9 mouse cellular contexts compared by ENCODE assay signal in the genomic region with DNA sequence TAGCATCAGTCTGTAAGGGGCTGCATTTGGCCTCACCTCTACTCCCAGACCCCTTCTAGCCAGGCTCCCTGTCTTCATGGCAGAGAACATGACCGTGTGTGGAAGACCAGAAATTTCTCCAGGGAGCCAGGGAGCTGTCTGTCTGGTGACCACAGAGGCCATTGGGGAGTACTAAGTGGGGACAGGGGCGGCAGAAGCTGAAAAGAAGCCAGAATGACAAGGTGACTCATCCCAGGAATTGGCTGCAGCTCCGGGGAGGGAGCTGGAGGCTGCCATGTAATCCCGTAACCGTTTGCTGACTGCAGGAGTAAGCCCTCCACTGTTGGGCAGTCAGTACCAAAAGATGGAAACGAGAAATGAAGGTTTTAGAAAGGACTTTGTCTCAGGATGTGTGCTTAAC. TPM values are rescaled to one million over a fixed set of nuclear protein-coding genes. Genes with fewer than 3 reads are reported as not detected.
DNase-seq lines count a peak whose midpoint lies in the region; ATAC-seq and TF ChIP-seq lines count a peak whose summit lies in the region.
"Had no signal": no experiment of that assay in that cellular context is flagged by ENCODE, and none has a peak within 500 bp of the region (broad histone marks: within the 10 kb centered on the region; RNA-seq: fewer than 3 reads in every experiment).

No protein-coding gene starts in this region.

- H3K4me1 ChIP-seq in hindbrain, embryonic 10.5 days (replicated peaks): peaks cover 55% of the 10 kb centered on the region
- H3K4me1 ChIP-seq in hindbrain, embryonic 16.5 days (ENCODE audit: control insufficient read depth, insufficient read depth, low read depth, low read length): peaks cover 11% of the 10 kb centered on the region
- peaks cover 17% of the 10 kb centered on the region for H3K4me1 ChIP-seq in spleen, adult 2 months (ENCODE audit: control insufficient read depth, insufficient read depth, insufficient read length)
- peaks cover 16% of the 10 kb centered on the region; the same call in 1 of the 2 replicates for H3K4me1 ChIP-seq in embryonic fibroblast, embryonic 13.5 days (ENCODE audit: control insufficient read depth, insufficient read depth, low read length)
- H3K4me1 ChIP-seq in stomach, postnatal 0 days (replicated peaks; ENCODE audit: control insufficient read depth, insufficient read depth): no peaks in the 10 kb centered on the region

- H3K27me3 ChIP-seq in hindbrain, embryonic 10.5 days (ENCODE audit: insufficient read depth, poor library complexity, severe bottlenecking): peaks cover 66% of the 10 kb centered on the region
- peaks cover 21% of the 10 kb centered on the region for H3K27me3 ChIP-seq in hindbrain, embryonic 16.5 days (replicated peaks; ENCODE audit: control insufficient read depth, insufficient read depth, low read length)
- no peaks in the 10 kb centered on the region for H3K27me3 ChIP-seq in spleen, adult 2 months (ENCODE audit: control insufficient read depth, insufficient read depth, low read length)
- no peaks in the 10 kb centered on the region for H3K27me3 ChIP-seq in stomach, postnatal 0 days (ENCODE audit: control insufficient read depth, insufficient read depth, low read length)

- no peak for TF ChIP-seq POLR2A in spleen, adult 2 months (IDR thresholded peaks at IDR 0.05; ENCODE audit: low read depth, low read length)
- peak; percentile 7; the same call in 1 of the 2 replicates for TF ChIP-seq POLR2A in embryonic fibroblast, embryonic 13.5 days (IDR thresholded peaks at IDR 0.05; ENCODE audit: low read depth, low read length)

- 0 out of 2 replicates have a peak overlapping the region, but pooled peaks have one; percentile 7 for H3K4me3 ChIP-seq in hindbrain, embryonic 10.5 days
- no peak overlapping the region for H3K4me3 ChIP-seq in hindbrain, embryonic 16.5 days (ENCODE audit: low read length)
- H3K4me3 ChIP-seq in spleen, adult 2 months (ENCODE audit: extremely low read depth, insufficient read depth, insufficient read length): peak overlapping the region; percentile 3; the same call in 1 of the 2 replicates
- H3K4me3 ChIP-seq in embryonic fibroblast, embryonic 13.5 days (ENCODE audit: insufficient read depth, low read length): peak overlapping the region; percentile 91
- H3K4me3 ChIP-seq in stomach, postnatal 0 days (ENCODE audit: low read depth, low read length): no peak overlapping the region

- no peak overlapping the region for H3K9ac ChIP-seq in hindbrain, embryonic 16.5 days (ENCODE audit: low read depth, low read length)
- no peak overlapping the region for H3K9ac ChIP-seq in stomach, postnatal 0 days (ENCODE audit: low read length)
- H3K9ac ChIP-seq: forebrain, postnatal 0 days had no signal

- H3K9me3 ChIP-seq in hindbrain, embryonic 10.5 days: no peaks in the 10 kb centered on the region
- no peaks in the 10 kb centered on the region for H3K9me3 ChIP-seq in hindbrain, embryonic 16.5 days (ENCODE audit: control insufficient read depth, low read length)
- H3K9me3 ChIP-seq in stomach, postnatal 0 days (ENCODE audit: control insufficient read depth, low read length): no peaks in the 10 kb centered on the region

- no peak for TF ChIP-seq CTCF in spleen, adult 2 months (IDR thresholded peaks at IDR 0.05; ENCODE audit: extremely low read depth, insufficient read depth, insufficient read length, insufficient replicate concordance)
- TF ChIP-seq CTCF in embryonic fibroblast, embryonic 13.5 days (IDR thresholded peaks at IDR 0.05; ENCODE audit: borderline replicate concordance, insufficient read depth, low read length): no peak
- TF ChIP-seq CTCF in stomach, postnatal 0 days (IDR thresholded peaks at IDR 0.05; ENCODE audit: low read depth): no peak

- H3K27ac ChIP-seq in hindbrain, embryonic 10.5 days: no peak overlapping the region
- H3K27ac ChIP-seq in hindbrain, embryonic 16.5 days (ENCODE audit: low read depth, low read length): no peak overlapping the region
- no peak overlapping the region for H3K27ac ChIP-seq in spleen, adult 2 months (ENCODE audit: insufficient read depth, low read length)
- H3K27ac ChIP-seq in embryonic fibroblast, embryonic 13.5 days (ENCODE audit: insufficient read depth, low read length): peak overlapping the region; percentile 87
- no peak overlapping the region for H3K27ac ChIP-seq in stomach, postnatal 0 days (replicated peaks)

- WGBS in hindbrain, embryonic 10.5 days: 57% methylated on average over 6 of the region's 6 CpGs
- 43% methylated on average over 6 of the region's 6 CpGs for WGBS in hindbrain, embryonic 16.5 days
- 57% methylated on average over 6 of the region's 6 CpGs for WGBS in spleen, adult 2 months
- WGBS in stomach, postnatal 0 days: 43% methylated on average over 6 of the region's 6 CpGs

- 0 out of 2 replicates have a peak, but pooled peaks cover 2% of the 10 kb centered on the region for H3K36me3 ChIP-seq in hindbrain, embryonic 10.5 days
- no peaks in the 10 kb centered on the region for H3K36me3 ChIP-seq in hindbrain, embryonic 16.5 days (ENCODE audit: control insufficient read depth, insufficient read depth, low read length)
- peaks cover 6% of the 10 kb centered on the region for H3K36me3 ChIP-seq in spleen, adult 2 months (ENCODE audit: control insufficient read depth, insufficient read depth, low read length)
- H3K36me3 ChIP-seq in stomach, postnatal 0 days (ENCODE audit: control insufficient read depth, insufficient read depth, low read length): no peaks in the 10 kb centered on the region

- no peak for ATAC-seq in hindbrain, embryonic 16.5 days
- ATAC-seq in stomach, postnatal 0 days (ENCODE audit: low FRiP score, low TSS enrichment): no peak
- ATAC-seq in CD4-positive, CD25-positive, alpha-beta regulatory T cell, adult 4 months: no peak
- ATAC-seq: forebrain, postnatal 0 days had no signal

- no peak overlapping the region for H3K4me2 ChIP-seq in hindbrain, embryonic 16.5 days (ENCODE audit: low read length)
- peak overlapping the region; percentile 8; the same call in 1 of the 2 replicates for H3K4me2 ChIP-seq in stomach, postnatal 0 days (replicated peaks; ENCODE audit: low read depth)

- no peak for DNase-seq in hindbrain, embryonic 10.5 days (ENCODE audit: low spot score)
- DNase-seq in spleen, adult 2 months (ENCODE audit: low read depth in 1 of 2, low spot score in 2 of 2): no peak
- DNase-seq in spleen, postnatal 4 days (ENCODE audit: low spot score in 2 of 2): no peak
- no peak for DNase-seq in stomach, postnatal 0 days (ENCODE audit: low spot score)
- DNase-seq in embryo, embryonic 9.5 days (ENCODE audit: extremely low spot score): no peak
- DNase-seq: forebrain, postnatal 0 days had no signal

- TF ChIP-seq EP300 in stomach, postnatal 0 days (optimal IDR thresholded peaks at IDR 0.05): no peak

RNA-seq across cellular contexts. Expression of gene Dusp5, which starts 3.1 kb away (rescaled TPM):
- 3.8 and 4.7 TPM in 2 replicates for polyA plus RNA-seq in hindbrain, embryonic 10.5 days (2016; fragmentation: Nextera tagmentation; extraction: Ambion mirVana)
- polyA plus RNA-seq in hindbrain, embryonic 16.5 days (2015; fragmentation: Nextera tagmentation; extraction: Ambion mirVana): 7.6 and 8.2 TPM in 2 replicates
- 10.9 and 19.4 TPM in 2 replicates for polyA plus RNA-seq in spleen, adult 2 months (2012; rRNA removed)
- 19.5 and 40.5 TPM in 2 replicates for polyA plus RNA-seq in embryonic fibroblast, embryonic 13.5 days (2011; ENCODE audit: insufficient read length, low read depth, missing spikeins)
- 14.1 and 18.5 TPM in 2 replicates for polyA plus RNA-seq in stomach, postnatal 0 days (2015; fragmentation: Nextera tagmentation; extraction: Ambion mirVana)
- polyA plus RNA-seq in CD4-positive, CD25-positive, alpha-beta regulatory T cell, adult 4 months (2017; shearing (Covaris generic)): 10 to 100 TPM in 1 of 2 experiments, 1 to 10 TPM in 1; 6.7 to 11.1 TPM

RNA-seq across cellular contexts. Expression of gene Nutf2-ps1, which starts 56.8 kb away (rescaled TPM):
- 516 and 585 TPM in 2 replicates for polyA plus RNA-seq in hindbrain, embryonic 10.5 days (2016; fragmentation: Nextera tagmentation; extraction: Ambion mirVana)
- 206 and 244 TPM in 2 replicates for polyA plus RNA-seq in hindbrain, embryonic 16.5 days (2015; fragmentation: Nextera tagmentation; extraction: Ambion mirVana)
- 63.5 and 68.4 TPM in 2 replicates for polyA plus RNA-seq in spleen, adult 2 months (2012; rRNA removed)
- polyA plus RNA-seq in embryonic fibroblast, embryonic 13.5 days (2011; ENCODE audit: insufficient read length, low read depth, missing spikeins): 153 and 193 TPM in 2 replicates
- 168 and 177 TPM in 2 replicates for polyA plus RNA-seq in stomach, postnatal 0 days (2015; fragmentation: Nextera tagmentation; extraction: Ambion mirVana)
- 100 to 1,000 TPM; 158 to 191 TPM for polyA plus RNA-seq in CD4-positive, CD25-positive, alpha-beta regulatory T cell, adult 4 months (2017; shearing (Covaris generic))

Comparison
In these comparisons a context has a peak if more than half of its experiments do, and no peak if none do; other contexts are left out.
1. H3K4me3 ChIP-seq: peak in hindbrain, embryonic 10.5 days (single experiment), spleen, adult 2 months (single experiment) and embryonic fibroblast, embryonic 13.5 days (single experiment); none in hindbrain, embryonic 16.5 days (single experiment) and stomach, postnatal 0 days (single experiment).